Mouse (Mus musculus): ENCODE measurements around the gene Adamts16. TPM values are rescaled to one million over a fixed set of nuclear protein-coding genes. Genes with fewer than 3 reads are reported as not detected.
"Not testable (repeated sequence)": the region's sequence is repeated elsewhere in the genome, so short reads cannot be mapped to it uniquely, and the experiment has no call there.

The Adamts16 gene
- total RNA-seq (2021), result 10 to 100 TPM in 1 of 2 experiments, 1 to 10 TPM in 1; 2.9 to 10.1 TPM
- long read RNA-seq, experiment 1, result 0 reads
- long read RNA-seq, experiment 2, partial matches to known transcripts, result 7 of 9 reads
- long read RNA-seq, experiment 2, other reads (novel, unspliced or antisense), result 2 of 9 reads

GRCm38 (mm10) chr13:70841421-70841904, at the start of gene Adamts16:
Gene Adamts16 (minus strand): TSS chr13:70841811.
- no peak for DNase-seq (ENCODE audit: low spot score in 2 of 2)

GRCm38 (mm10) chr13:70887136-70887535, 45.5 kb upstream of the Adamts16 start:
- DNase-seq (ENCODE audit: low spot score in 2 of 2), result no peak

DNA sequence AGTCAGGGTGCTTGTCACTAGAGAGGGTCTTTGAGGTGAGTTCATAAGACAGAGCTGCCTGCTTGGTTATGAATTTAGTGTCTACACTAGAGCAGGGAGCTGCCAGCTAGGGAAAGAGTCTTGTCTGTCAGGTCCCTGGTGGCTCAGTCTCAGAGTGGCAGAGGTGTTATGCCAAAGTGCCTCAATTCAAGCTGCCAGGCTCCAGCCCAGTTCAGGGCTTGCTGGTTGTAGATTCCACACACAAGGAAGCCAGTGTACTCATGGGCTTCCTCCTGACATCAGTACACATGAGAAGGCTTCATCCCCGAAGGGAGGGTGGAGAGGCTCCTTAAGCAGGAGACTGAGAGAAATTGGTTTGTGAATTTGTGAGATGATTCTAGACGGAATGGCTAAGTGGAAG, 43.4 kb upstream of the Adamts16 start:
- DNase-seq (ENCODE audit: low spot score in 2 of 2), result no peak

- peak in 1 of 2 experiments; percentile 16 for DNase-seq (ENCODE audit: low spot score in 2 of 2)
Measured at GRCm38 (mm10) chr13:70883891-70884890, 42.6 kb upstream of the Adamts16 start.

GRCm38 (mm10) chr13:70879971-70880370, 38.4 kb upstream of the Adamts16 start:
- not testable (repeated sequence) for DNase-seq (ENCODE audit: low spot score in 2 of 2)

DNA sequence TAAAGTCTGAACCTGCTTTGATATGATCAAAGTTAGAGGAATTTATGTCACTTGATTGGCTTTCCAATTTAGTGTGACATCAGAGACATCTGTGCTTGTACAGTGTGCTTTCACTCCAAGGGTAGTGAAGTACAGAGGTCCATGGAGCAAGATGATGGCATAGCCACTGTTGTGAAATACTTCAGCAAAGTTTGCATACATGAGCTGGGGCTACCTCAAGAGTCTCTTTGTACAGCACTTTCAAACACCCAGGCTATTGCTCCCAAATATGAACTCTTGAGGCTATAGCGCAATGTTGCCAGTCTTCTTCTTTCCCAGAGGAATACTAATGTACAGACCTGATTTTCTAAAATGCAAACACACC, 35.9 kb upstream of the Adamts16 start:
- no peak for DNase-seq (ENCODE audit: low spot score in 2 of 2)

GRCm38 (mm10) chr13:70876648-70877549, 35.3 kb upstream of the Adamts16 start:
- no peak for DNase-seq (ENCODE audit: low spot score in 2 of 2)

DNA sequence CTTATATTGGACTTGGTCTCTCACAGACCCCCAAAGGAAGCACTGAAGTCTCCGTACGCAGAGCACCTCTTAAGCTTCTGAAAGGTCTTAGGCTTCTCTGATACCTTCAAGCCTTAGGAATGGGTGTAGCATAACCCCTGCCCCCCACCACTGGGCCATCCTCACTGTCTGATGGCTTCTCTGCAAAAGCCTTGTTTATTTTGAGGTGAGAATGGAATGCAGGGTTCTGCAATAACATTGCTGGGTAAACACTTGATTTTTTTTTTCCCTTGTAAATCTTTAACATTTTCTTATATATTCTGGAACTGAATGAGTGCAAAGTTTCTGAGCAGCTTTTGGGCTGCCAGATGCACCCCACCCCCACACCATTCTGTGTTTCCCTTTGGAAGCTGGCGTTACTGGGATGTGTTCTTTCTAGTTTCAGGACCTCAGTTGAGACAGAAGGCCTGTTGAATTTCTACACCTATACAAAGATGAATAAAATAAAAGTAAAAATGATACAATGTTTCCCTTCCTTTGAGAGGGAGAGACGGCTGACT, 33.9 kb upstream of the Adamts16 start:
- no peak for DNase-seq (ENCODE audit: low spot score in 2 of 2)

GRCm38 (mm10) chr13:70874741-70875140, 33.1 kb upstream of the Adamts16 start:
- no peak for DNase-seq (ENCODE audit: low spot score in 2 of 2)

DNA sequence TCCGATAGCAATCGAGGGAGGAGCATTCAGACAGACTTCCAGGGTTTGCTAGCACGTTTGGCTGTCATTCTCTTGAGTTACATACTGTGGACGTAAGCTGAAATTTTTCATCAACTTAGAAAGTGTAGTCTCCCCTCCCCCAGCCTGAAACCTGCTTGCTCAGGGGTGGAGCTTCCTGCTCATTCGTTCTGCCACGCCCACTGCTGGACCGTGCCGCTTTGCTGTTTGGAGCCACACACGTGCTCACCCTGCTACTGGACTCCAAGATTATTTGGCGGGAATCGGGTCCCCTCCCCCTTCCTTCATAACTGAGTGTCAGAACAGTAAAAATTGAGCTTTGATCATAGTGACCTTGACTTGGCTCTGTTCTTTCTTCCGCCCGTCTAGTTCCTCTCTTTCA, 32.2 kb upstream of the Adamts16 start:
- not testable (repeated sequence) for DNase-seq (ENCODE audit: low spot score in 2 of 2)

- DNase-seq (ENCODE audit: low spot score in 2 of 2), result no peak
Measured at GRCm38 (mm10) chr13:70871049-70871448, 29.4 kb upstream of the Adamts16 start.

- DNase-seq (ENCODE audit: low spot score in 2 of 2), result no peak
Measured at GRCm38 (mm10) chr13:70866971-70867625, 25.5 kb upstream of the Adamts16 start.

DNA sequence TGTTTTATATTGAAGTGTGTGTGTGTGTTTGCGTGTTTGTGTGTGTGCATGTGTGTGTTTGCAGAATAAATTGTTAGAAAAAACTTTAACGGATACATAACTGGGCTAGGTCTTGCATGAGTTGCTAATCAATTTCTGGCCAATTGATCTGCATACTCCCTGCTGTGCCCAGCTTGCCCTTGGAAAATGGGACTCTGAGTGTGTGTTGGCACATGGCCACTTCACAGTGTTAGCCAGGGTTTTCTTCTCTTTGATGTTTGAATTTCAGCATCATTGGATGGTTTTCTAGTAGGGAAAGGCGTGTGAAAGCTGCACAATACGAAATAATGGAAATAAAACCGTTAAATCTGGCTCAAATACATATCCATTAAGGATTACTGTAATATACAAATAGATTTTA, 24.3 kb upstream of the Adamts16 start:
- no peak for DNase-seq (ENCODE audit: low spot score in 2 of 2)

- no peak for DNase-seq (ENCODE audit: low spot score in 2 of 2)
Measured at GRCm38 (mm10) chr13:70862162-70862908, 20.7 kb upstream of the Adamts16 start.

- DNase-seq (ENCODE audit: low spot score in 2 of 2), result no peak
Measured at GRCm38 (mm10) chr13:70853601-70854000, 12.0 kb upstream of the Adamts16 start.

GRCm38 (mm10) chr13:70846933-70847332, 5.3 kb upstream of the Adamts16 start:
- DNase-seq (ENCODE audit: low spot score in 2 of 2), result no peak

- DNase-seq (ENCODE audit: low spot score in 2 of 2), result no peak
Measured at GRCm38 (mm10) chr13:70845526-70845925, 3.9 kb upstream of the Adamts16 start.

- DNase-seq (ENCODE audit: low spot score in 2 of 2), result no peak
Measured at GRCm38 (mm10) chr13:70842126-70842525, 515 bp upstream of the Adamts16 start.

- DNase-seq (ENCODE audit: low spot score in 2 of 2), result peak; percentile 19 to 32
Measured at GRCm38 (mm10) chr13:70840161-70840560, 1.4 kb downstream of the Adamts16 start.

GRCm38 (mm10) chr13:70837571-70837970, 4.0 kb downstream of the Adamts16 start:
- no peak for DNase-seq (ENCODE audit: low spot score in 2 of 2)
